Mouse (Mus musculus): Measurements from ENCODE around the gene Mrpl33.

Mrpl33 gene

GRCm38 (mm10) chr5:31644272-31644671 is 47.5 kb downstream of the Mrpl33 start:
- no peak for DNase-seq

- DNase-seq = no peak
These were observed 48.1 kb downstream of the Mrpl33 start for GRCm38 (mm10) chr5:31644847-31645246.

- no peak for DNase-seq
These were observed 49.1 kb downstream of the Mrpl33 start for GRCm38 (mm10) chr5:31645798-31646197.

- no peak for DNase-seq
These were observed 49.8 kb downstream of the Mrpl33 start for GRCm38 (mm10) chr5:31646574-31646973.

GRCm38 (mm10) chr5:31647327-31647726 is 50.6 kb downstream of the Mrpl33 start:
- DNase-seq = no peak

GRCm38 (mm10) chr5:31650518-31651288 is 54.0 kb downstream of the Mrpl33 start:
- no peak for DNase-seq

GRCm38 (mm10) chr5:31655688-31656190 is 59.0 kb downstream of the Mrpl33 start:
- no peak for DNase-seq

- no peak for DNase-seq
These were observed 69.4 kb downstream of the Mrpl33 start for GRCm38 (mm10) chr5:31666176-31666575.

- no peak for DNase-seq
These were observed 71.7 kb downstream of the Mrpl33 start for GRCm38 (mm10) chr5:31668325-31668968.

GRCm38 (mm10) chr5:31669984-31670383 is 73.2 kb downstream of the Mrpl33 start:
- DNase-seq = no peak

GRCm38 (mm10) chr5:31671137-31671536 is 74.4 kb downstream of the Mrpl33 start:
- no peak for DNase-seq

- no peak for DNase-seq
These were observed 76.7 kb downstream of the Mrpl33 start for GRCm38 (mm10) chr5:31673431-31673830.

GRCm38 (mm10) chr5:31678000-31678399 is 81.3 kb downstream of the Mrpl33 start:
- no peak for DNase-seq

- DNase-seq = no peak
These were observed 83.4 kb downstream of the Mrpl33 start for GRCm38 (mm10) chr5:31680183-31680582.

GRCm38 (mm10) chr5:31682305-31682704 is 85.6 kb downstream of the Mrpl33 start:
- DNase-seq = no peak

- DNase-seq = no peak
These were observed 89.3 kb downstream of the Mrpl33 start for GRCm38 (mm10) chr5:31686040-31686439.

- DNase-seq = no peak
These were observed 91.2 kb downstream of the Mrpl33 start for GRCm38 (mm10) chr5:31687972-31688371.

- no peak for DNase-seq
These were observed 96.5 kb downstream of the Mrpl33 start for GRCm38 (mm10) chr5:31693191-31693590.

- DNase-seq = no peak
These were observed 100.4 kb downstream of the Mrpl33 start, which contains the start of gene Rbks for GRCm38 (mm10) chr5:31696971-31697643. Gene Rbks, minus strand, starts transcription at chr5:31697627.

GRCm38 (mm10) chr5:31697644-31698296 is 101.0 kb downstream of the Mrpl33 start, which contains the start of gene Babam2:
Gene Babam2, plus strand, starts transcription at chr5:31697684.
- DNase-seq = peak; percentile 91

GRCm38 (mm10) chr5:31698297-31698726 is 101.6 kb downstream of the Mrpl33 start:
- peak; percentile 89 for DNase-seq

- peak; percentile 28 for DNase-seq
These were observed 102.2 kb downstream of the Mrpl33 start for GRCm38 (mm10) chr5:31698931-31699330.

GRCm38 (mm10) chr5:31699397-31699796 is 102.7 kb downstream of the Mrpl33 start:
- no peak for DNase-seq
